Mouse (Mus musculus) midbrain, embryonic 12.5 days (tissue): ENCODE results near the gene Kcnf1. TPM values are rescaled to one million over a fixed set of nuclear protein-coding genes. Genes with fewer than 3 reads are reported as not detected.

Experiments
- ATAC-seq: fragments of 200-750 bp; cut with Nextera tagmentation; 2 replicates; pipeline ENCODE4 v1.8.0; 2017; ENCODE audit warnings: low read depth, moderate TSS enrichment, moderate library complexity; ENCODE audit not compliant: low FRiP score
- H3K27ac ChIP-seq: fragments of 300-500 bp; sonication (generic); replicated peaks from 2 replicates; pipeline ENCODE4 v1.5.1; 2016; ENCODE audit warnings: mild to moderate bottlenecking
- H3K27me3 ChIP-seq: fragments of 300-500 bp; sonication (generic); 2 replicates; pipeline ENCODE4 v1.6.1; 2016; ENCODE audit warnings: mild to moderate bottlenecking
- H3K36me3 ChIP-seq: fragments of 300-500 bp; sonication (generic); 2 replicates; pipeline ENCODE4 v1.6.1; 2016
- H3K4me1 ChIP-seq: fragments of 300-500 bp; sonication (generic); 2 replicates; pipeline ENCODE4 v1.6.1; 2016
- H3K4me2 ChIP-seq: fragments of 300-500 bp; sonication (generic); replicated peaks from 2 replicates; pipeline ENCODE4 v1.6.1; 2016; ENCODE audit warnings: mild to moderate bottlenecking, moderate library complexity
- H3K4me3 ChIP-seq: fragments of 300-500 bp; sonication (generic); 2 replicates; pipeline ENCODE4 v1.5.1; 2016; ENCODE audit warnings: mild to moderate bottlenecking
- H3K9ac ChIP-seq: fragments of 300-500 bp; sonication (generic); replicated peaks from 2 replicates; pipeline ENCODE4 v1.6.1; 2016; ENCODE audit warnings: mild to moderate bottlenecking, moderate library complexity
- H3K9me3 ChIP-seq: fragments of 300-500 bp; sonication (generic); 2 replicates; pipeline ENCODE4 v1.6.1; 2016; ENCODE audit warnings: mild to moderate bottlenecking
- WGBS: fragments of 180-500 bp; shearing (Covaris S2); methylation state at CpG from one replicate; pipeline ENCODE4 v1.1.7; 2016; 5-methylcytosine and 5-hydroxymethylcytosine counted together
- polyA plus RNA-seq: library from polyadenylated mRNA; unstranded; fragments of >200 nt; fragmentation: Nextera tagmentation; extraction: Ambion mirVana; gene quantifications from 2 replicates; pipeline ENCODE4 v1.2.1, GENCODE M21; 2016

The Kcnf1 gene
- polyA plus RNA-seq, 1 experiment from 2014 or later = 1.3 TPM

DNA sequence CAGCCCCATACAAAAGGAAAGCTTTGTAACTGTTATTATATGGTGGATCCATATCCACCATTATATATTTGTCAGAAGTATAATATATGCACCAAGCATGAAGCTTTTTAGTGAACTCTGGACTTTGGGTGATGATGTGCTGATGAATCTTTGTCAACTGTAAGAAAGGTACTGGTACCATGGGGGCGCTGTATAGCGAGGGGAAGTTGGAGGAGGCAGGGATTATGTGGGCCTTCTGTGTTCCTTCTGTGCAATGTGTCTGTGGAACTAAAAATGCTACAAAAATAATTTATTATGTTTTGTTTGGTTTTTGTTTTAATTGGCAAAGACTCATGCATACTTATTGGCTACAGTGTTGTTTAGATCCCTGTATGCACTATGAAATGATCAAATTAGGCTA, 16.2 kb upstream of the Kcnf1 start:
- H3K27ac ChIP-seq = no peak overlapping the region
- no peak overlapping the region for H3K9ac ChIP-seq
- 93% methylated on average over 2 of the region's 2 CpGs for WGBS
- no peaks in the 10 kb centered on the region for H3K36me3 ChIP-seq
- H3K27me3 ChIP-seq = no peaks in the 10 kb centered on the region
- H3K4me3 ChIP-seq = no peak overlapping the region
- 0 out of 2 replicates have a peak, but pooled peaks cover 4% of the 10 kb centered on the region for H3K9me3 ChIP-seq
- no peaks in the 10 kb centered on the region for H3K4me1 ChIP-seq
- no peak overlapping the region for H3K4me2 ChIP-seq
- ATAC-seq = no peak

DNA sequence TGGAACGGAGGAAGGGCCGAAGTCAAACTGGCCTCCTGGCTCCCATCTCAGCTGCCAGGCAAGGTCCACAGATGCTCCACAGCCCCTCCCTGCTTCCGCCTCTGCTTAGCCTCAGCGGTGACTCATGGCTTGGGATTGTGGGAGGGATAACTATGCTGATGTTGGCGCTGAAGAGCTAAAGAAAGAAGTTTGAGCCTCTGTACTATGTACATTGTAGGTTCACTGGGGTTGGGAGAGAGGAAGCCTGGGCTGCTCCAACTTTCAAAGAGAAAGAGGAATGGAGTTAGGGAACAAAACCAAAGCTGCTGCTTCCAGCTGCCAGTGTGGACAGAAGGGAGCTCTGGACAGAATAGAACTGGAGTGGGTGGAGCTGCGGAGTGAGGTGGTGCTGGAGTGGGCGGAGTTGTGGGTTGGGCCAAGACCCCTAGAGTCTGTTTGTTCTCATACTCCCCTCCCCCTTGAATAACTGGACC, 7.7 kb upstream of the Kcnf1 start:
- ATAC-seq = peak; percentile 84
- H3K27me3 ChIP-seq = no peaks in the 10 kb centered on the region
- no peak overlapping the region for H3K4me3 ChIP-seq
- no peaks in the 10 kb centered on the region for H3K9me3 ChIP-seq
- no peak overlapping the region for H3K4me2 ChIP-seq
- no peak overlapping the region for H3K27ac ChIP-seq
- H3K9ac ChIP-seq = no peak overlapping the region
- no peaks in the 10 kb centered on the region for H3K36me3 ChIP-seq
- 34% methylated on average over 7 of the region's 7 CpGs for WGBS
- H3K4me1 ChIP-seq = peaks cover 17% of the 10 kb centered on the region

DNA sequence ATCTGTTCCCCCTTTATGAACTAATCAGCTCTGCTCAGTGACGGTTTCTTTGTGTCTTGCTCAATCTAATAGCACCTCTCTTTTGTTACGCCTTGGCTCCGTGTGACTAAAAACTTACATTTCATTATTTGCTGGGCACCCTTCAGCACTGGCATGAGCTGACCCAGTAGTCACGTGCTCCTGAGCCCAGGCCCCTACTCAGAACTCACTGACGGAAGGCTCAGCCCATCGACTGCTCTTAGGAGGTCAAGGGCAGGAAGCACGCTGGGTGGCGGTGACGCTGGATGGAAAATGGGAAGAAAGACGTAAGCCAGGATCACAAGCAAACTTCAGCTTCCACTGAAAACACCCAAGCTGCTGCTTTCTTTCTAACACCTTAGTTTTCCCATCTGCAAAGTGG, 7.1 kb upstream of the Kcnf1 start:
- Histone ChIP-seq H3K4me1 (peaks cover 17% of the 10 kb centered on the region), H3K9ac (no peak overlapping the region), H3K36me3 (no peaks in the 10 kb centered on the region), H3K4me3 (no peak overlapping the region), H3K27me3 (no peaks in the 10 kb centered on the region), H3K4me2 (no peak overlapping the region), H3K9me3 (no peaks in the 10 kb centered on the region), H3K27ac (no peak overlapping the region)
- 49% methylated on average over 10 of the region's 10 CpGs for WGBS
- no peak for ATAC-seq

GRCm38 (mm10) chr12:17176041-17176756, 489 bp downstream of the Kcnf1 start:
- Histone ChIP-seq H3K9me3 (no peaks in the 10 kb centered on the region), H3K27ac (no peak overlapping the region), H3K4me2 (peak overlapping the region; percentile 97), H3K9ac (peak overlapping the region; percentile 71), H3K4me3 (peak overlapping the region; percentile 62), H3K27me3 (peaks cover 43% of the 10 kb centered on the region), H3K4me1 (peaks cover 17% of the 10 kb centered on the region), H3K36me3 (no peaks in the 10 kb centered on the region)
- WGBS = under 1% methylated on average over 54 of the region's 54 CpGs
- peak; percentile 86 for ATAC-seq

DNA sequence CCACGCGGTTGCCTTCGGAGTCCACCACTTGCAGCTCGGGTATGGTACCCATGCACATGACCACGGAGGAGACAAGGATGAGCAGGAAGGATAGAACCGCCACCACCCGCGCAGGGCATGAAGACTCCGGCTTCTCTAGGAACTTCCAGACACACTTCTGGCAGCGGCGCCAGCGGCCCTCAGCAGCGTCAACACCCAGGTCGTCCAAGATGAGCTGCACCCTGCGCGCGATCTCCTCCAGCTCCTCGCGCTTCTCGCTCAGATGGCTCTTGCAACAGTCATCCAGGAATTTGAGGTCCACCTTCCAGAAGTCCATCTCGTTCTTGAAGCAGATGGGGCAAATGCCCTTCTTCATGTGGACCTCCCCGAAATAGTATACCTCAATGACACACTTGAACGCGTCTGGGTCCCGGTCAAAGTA, 1.1 kb downstream of the Kcnf1 start:
- Histone ChIP-seq H3K4me3 (peak overlapping the region; percentile 62), H3K4me2 (peak overlapping the region; percentile 97)
- ATAC-seq = no peak

DNA sequence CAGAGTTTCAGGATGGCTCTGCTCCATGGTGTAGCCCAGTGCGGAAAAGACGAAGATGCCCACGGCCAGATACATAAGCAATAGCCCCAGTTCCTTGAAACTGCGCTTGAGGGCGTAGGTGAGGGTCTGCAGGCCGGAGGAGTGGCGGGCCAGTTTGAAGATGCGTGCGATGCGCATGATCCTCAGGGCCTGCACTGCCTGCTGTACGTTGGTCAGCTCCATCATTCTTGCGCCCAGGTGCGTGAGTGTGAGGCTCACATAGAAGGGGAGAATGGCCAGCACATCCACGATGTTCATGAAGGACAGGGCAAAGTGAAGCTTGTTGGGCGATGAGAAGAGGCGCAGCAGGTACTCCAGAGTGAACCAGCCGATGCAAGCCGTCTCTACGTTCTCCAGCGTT, 1.6 kb downstream of the Kcnf1 start:
- no peak for ATAC-seq
- no peak overlapping the region for H3K27ac ChIP-seq
- H3K4me3 ChIP-seq = peak overlapping the region; percentile 62
- peak overlapping the region; percentile 97 for H3K4me2 ChIP-seq
- H3K9me3 ChIP-seq = no peaks in the 10 kb centered on the region
- H3K4me1 ChIP-seq = peaks cover 17% of the 10 kb centered on the region
- WGBS = 75% methylated on average over 20 of the region's 20 CpGs
- no peak overlapping the region for H3K9ac ChIP-seq
- peaks cover 43% of the 10 kb centered on the region for H3K27me3 ChIP-seq
- no peaks in the 10 kb centered on the region for H3K36me3 ChIP-seq

More for the DNA sequence above, 1.1 kb downstream of the Kcnf1 start:
- Histone ChIP-seq H3K27ac (no peak overlapping the region), H3K36me3 (no peaks in the 10 kb centered on the region), H3K9ac (peak overlapping the region; percentile 71), H3K4me1 (peaks cover 17% of the 10 kb centered on the region), H3K27me3 (peaks cover 43% of the 10 kb centered on the region), H3K9me3 (no peaks in the 10 kb centered on the region)
- WGBS = 23% methylated on average over 25 of the region's 25 CpGs

- H3K4me3 ChIP-seq = no peak overlapping the region
- no peaks in the 10 kb centered on the region for H3K36me3 ChIP-seq
- H3K9me3 ChIP-seq = no peaks in the 10 kb centered on the region
- no peak for ATAC-seq
- peaks cover 17% of the 10 kb centered on the region for H3K4me1 ChIP-seq
- H3K9ac ChIP-seq = no peak overlapping the region
- no peak overlapping the region for H3K27ac ChIP-seq
- WGBS = 83% methylated on average over 10 of the region's 10 CpGs
- H3K4me2 ChIP-seq = no peak overlapping the region
- peaks cover 43% of the 10 kb centered on the region for H3K27me3 ChIP-seq
Observed at GRCm38 (mm10) chr12:17174134-17174893, 2.4 kb downstream of the Kcnf1 start.

GRCm38 (mm10) chr12:17170406-17170805, 6.3 kb downstream of the Kcnf1 start:
- ATAC-seq = no peak
- H3K27me3 ChIP-seq = peaks cover 20% of the 10 kb centered on the region
- WGBS = 85% methylated on average over 10 of the region's 10 CpGs
- H3K4me3 ChIP-seq = no peak overlapping the region
- H3K9me3 ChIP-seq = no peaks in the 10 kb centered on the region
- H3K4me1 ChIP-seq = peaks cover 4% of the 10 kb centered on the region
- H3K9ac ChIP-seq = no peak overlapping the region
- no peak overlapping the region for H3K27ac ChIP-seq
- H3K36me3 ChIP-seq = no peaks in the 10 kb centered on the region
- H3K4me2 ChIP-seq = no peak overlapping the region

GRCm38 (mm10) chr12:17166116-17166515, 10.6 kb downstream of the Kcnf1 start:
- Histone ChIP-seq H3K4me2 (no peak overlapping the region), H3K36me3 (no peaks in the 10 kb centered on the region), H3K4me1 (no peaks in the 10 kb centered on the region), H3K9me3 (no peaks in the 10 kb centered on the region), H3K9ac (no peak overlapping the region), H3K4me3 (no peak overlapping the region), H3K27ac (no peak overlapping the region), H3K27me3 (no peaks in the 10 kb centered on the region)
- 86% methylated on average over 2 of the region's 2 CpGs for WGBS
- no peak for ATAC-seq

DNA sequence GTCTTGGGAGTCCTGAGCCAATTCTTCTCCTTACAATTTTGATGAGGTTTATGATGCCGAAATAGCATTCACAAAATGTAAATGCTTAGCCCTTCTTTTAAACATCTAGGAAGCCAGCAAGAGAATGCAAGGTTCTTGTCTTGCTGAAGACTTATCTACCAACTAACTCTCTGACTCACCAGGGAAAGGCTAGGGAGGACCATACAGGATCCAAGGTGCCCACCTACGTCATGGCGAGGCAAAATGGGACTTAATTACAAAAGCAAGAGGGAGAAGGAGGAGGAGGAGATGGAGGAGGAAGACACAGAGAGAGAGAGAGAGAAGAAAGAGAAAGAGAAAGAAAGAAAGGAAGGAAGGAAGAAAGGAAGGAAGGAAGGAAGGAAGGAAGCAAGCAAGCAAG, 12.7 kb downstream of the Kcnf1 start:
- Histone ChIP-seq H3K4me3 (no peak overlapping the region), H3K4me2 (no peak overlapping the region), H3K36me3 (no peaks in the 10 kb centered on the region), H3K27ac (no peak overlapping the region), H3K9ac (no peak overlapping the region), H3K4me1 (no peaks in the 10 kb centered on the region), H3K9me3 (no peaks in the 10 kb centered on the region), H3K27me3 (no peaks in the 10 kb centered on the region)
- WGBS = 95% methylated on average over 3 of the region's 3 CpGs
- no peak for ATAC-seq

DNA sequence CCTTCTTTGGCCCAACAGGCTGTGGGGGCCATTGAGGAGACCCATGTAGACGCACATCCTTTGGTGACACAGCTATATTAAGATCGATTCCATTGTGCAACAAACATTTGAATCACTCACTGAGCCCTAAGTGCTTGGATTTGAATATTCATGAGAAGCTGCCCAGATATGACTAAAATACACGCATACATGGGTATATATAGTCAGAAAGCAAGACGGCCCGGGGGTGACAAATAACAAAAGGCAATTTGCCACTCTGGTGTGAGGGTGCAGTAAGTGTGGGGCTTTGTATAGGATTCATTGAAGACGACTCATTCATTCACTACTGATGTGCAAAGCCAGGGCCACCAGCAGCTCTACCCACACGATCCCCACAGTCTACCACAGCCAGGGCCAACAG, 17.1 kb downstream of the Kcnf1 start:
- no peak for ATAC-seq
- H3K27me3 ChIP-seq = no peaks in the 10 kb centered on the region
- no peak overlapping the region for H3K4me2 ChIP-seq
- H3K4me3 ChIP-seq = no peak overlapping the region
- 87% methylated on average over 7 of the region's 7 CpGs for WGBS
- no peaks in the 10 kb centered on the region for H3K4me1 ChIP-seq
- no peaks in the 10 kb centered on the region for H3K36me3 ChIP-seq
- H3K9me3 ChIP-seq = no peaks in the 10 kb centered on the region
- H3K9ac ChIP-seq = no peak overlapping the region
- no peak overlapping the region for H3K27ac ChIP-seq

DNA sequence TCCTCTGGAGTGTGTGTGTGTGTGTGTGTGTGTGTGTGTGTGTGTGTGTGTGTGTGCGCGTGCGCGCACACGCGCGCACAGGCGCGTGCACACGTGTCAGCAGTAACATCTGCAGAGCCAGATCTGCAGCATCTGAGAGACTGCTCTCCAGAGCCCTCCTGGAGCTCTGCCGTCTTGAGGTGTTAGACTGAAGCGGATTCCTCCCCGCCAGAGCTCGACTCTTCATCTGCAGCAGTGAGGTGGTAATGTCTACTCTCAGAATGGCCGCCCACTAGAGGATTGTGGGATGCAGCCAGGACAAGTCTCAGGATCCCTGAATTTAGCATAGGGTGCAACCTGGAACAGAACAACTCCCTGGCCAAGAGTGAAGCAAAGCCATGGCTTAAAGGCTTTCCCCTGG, 19.1 kb downstream of the Kcnf1 start:
- Histone ChIP-seq H3K36me3 (no peaks in the 10 kb centered on the region), H3K27me3 (no peaks in the 10 kb centered on the region), H3K27ac (no peak overlapping the region), H3K4me3 (no peak overlapping the region), H3K9ac (no peak overlapping the region), H3K9me3 (no peaks in the 10 kb centered on the region), H3K4me1 (peaks cover 3% of the 10 kb centered on the region; the same call in 1 of the 2 replicates), H3K4me2 (no peak overlapping the region)
- 94% methylated on average over 15 of the region's 15 CpGs for WGBS
- ATAC-seq = no peak
